Mouse (Mus musculus): ENCODE results near the gene H2-Oa.

GRCm38 (mm10) chr17:34118113-34118872 is 26.2 kb downstream of the H2-Oa start:
- TF ChIP-seq TAL1 (IDR thresholded peaks at IDR 0.05; ENCODE audit: low read length), result no peak
- TF ChIP-seq GATA1 (IDR thresholded peaks at IDR 0.05; ENCODE audit: low read length), result no peak
